Mouse (Mus musculus) left cerebral cortex, adult 11 months (tissue): ENCODE measurements around the gene Ccr10.

Source experiments
- DNase-seq: peaks from one replicate; pipeline ENCODE4 v3.0.0; 2022; ENCODE audit warnings: low spot score

Ccr10 gene

GRCm38 (mm10) chr11:101188166-101188805 is 13.0 kb upstream of the Ccr10 start:
- DNase-seq, result no peak

GRCm38 (mm10) chr11:101187541-101187940 is 12.3 kb upstream of the Ccr10 start:
- DNase-seq, result no peak

- DNase-seq, result no peak
These were observed 11.4 kb upstream of the Ccr10 start for GRCm38 (mm10) chr11:101186526-101187247.

GRCm38 (mm10) chr11:101185441-101185840 is 10.2 kb upstream of the Ccr10 start:
- DNase-seq, result no peak

GRCm38 (mm10) chr11:101184984-101185383 is 9.7 kb upstream of the Ccr10 start:
- no peak for DNase-seq

- no peak for DNase-seq
These were observed 7.7 kb upstream of the Ccr10 start for GRCm38 (mm10) chr11:101182771-101183517.

GRCm38 (mm10) chr11:101181961-101182360 is 6.7 kb upstream of the Ccr10 start:
- no peak for DNase-seq

- DNase-seq, result no peak
These were observed 5.8 kb upstream of the Ccr10 start for GRCm38 (mm10) chr11:101180846-101181740.

GRCm38 (mm10) chr11:101180261-101180660 is 5.0 kb upstream of the Ccr10 start:
- no peak for DNase-seq

- DNase-seq, result no peak
These were observed 4.1 kb upstream of the Ccr10 start for GRCm38 (mm10) chr11:101179306-101179705.

- no peak for DNase-seq
These were observed 3.1 kb upstream of the Ccr10 start for GRCm38 (mm10) chr11:101178061-101179058.

- peak; percentile 68 for DNase-seq
These were observed 1.9 kb upstream of the Ccr10 start for GRCm38 (mm10) chr11:101176933-101177773.

- DNase-seq, result no peak
These were observed 961 bp upstream of the Ccr10 start for GRCm38 (mm10) chr11:101176117-101176691.

- DNase-seq, result no peak
These were observed 433 bp upstream of the Ccr10 start for GRCm38 (mm10) chr11:101175636-101176116.

GRCm38 (mm10) chr11:101174389-101174745 is 876 bp downstream of the Ccr10 start:
- no peak for DNase-seq

- no peak for DNase-seq
These were observed 1.4 kb downstream of the Ccr10 start for GRCm38 (mm10) chr11:101173631-101174388.

GRCm38 (mm10) chr11:101173112-101173511 is 2.1 kb downstream of the Ccr10 start:
- no peak for DNase-seq

GRCm38 (mm10) chr11:101172434-101172815 is 2.8 kb downstream of the Ccr10 start:
- DNase-seq, result no peak
